Mouse (Mus musculus): ENCODE measurements around the gene Limch1.

DNA sequence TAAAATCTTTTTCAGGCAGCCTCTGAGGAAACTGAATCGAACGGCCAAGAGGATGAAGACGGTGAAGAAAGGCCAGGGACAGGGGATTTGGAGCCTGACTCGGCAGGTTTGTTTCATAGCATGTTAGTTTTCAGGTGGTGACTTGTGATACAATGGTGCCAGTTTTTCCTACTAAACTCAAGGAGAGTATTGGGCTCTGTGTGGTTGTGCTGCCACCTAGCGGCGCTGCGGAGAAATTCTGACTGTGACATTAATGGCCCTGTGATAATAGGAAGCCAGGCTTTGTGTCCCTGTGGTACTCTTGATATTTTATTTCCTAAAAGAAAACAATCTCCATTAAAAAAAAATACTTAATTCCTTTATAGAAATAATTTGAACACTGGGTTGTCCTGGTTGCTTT, 270.8 kb downstream of the Limch1 start:
- TF ChIP-seq CTCF (IDR thresholded peaks at IDR 0.05; ENCODE audit: low read depth) = peak; percentile 82
- no peak for TF ChIP-seq EP300 (IDR thresholded peaks at IDR 0.05; ENCODE audit: low read depth)

Measured in liver, embryonic 14.5 days (tissue).